Mouse (Mus musculus) liver, embryonic 14.5 days (tissue): Measurements from ENCODE around the gene Prr12. TPM values are rescaled to one million over a fixed set of nuclear protein-coding genes. Genes with fewer than 3 reads are reported as not detected.

Source experiments
- ATAC-seq: fragments of 200-750 bp; cut with Nextera tagmentation; 2 replicates; pipeline ENCODE4 v1.8.0; 2017; ENCODE audit warnings: moderate number of reproducible peaks, mild to moderate bottlenecking, moderate library complexity; ENCODE audit not compliant: insufficient read depth
- DNase-seq, 3 experiments: peaks; one replicate each; pipeline ENCODE4 v3.0.0-alpha.2; 2012 to 2013; ENCODE audit warnings: low read depth in 3 of 3, low spot score in 3 of 3
- H3K27ac ChIP-seq: fragments of 300-500 bp; sonication (generic); 2 replicates; pipeline ENCODE4 v1.5.1; 2014; ENCODE audit warnings: moderate library complexity, mild to moderate bottlenecking, control low read depth, inconsistent platforms
- H3K27me3 ChIP-seq: fragments of 300-500 bp; sonication (generic); 2 replicates; pipeline ENCODE4 v1.6.1; 2014; ENCODE audit warnings: mild to moderate bottlenecking, low read length, moderate library complexity; ENCODE audit not compliant: control insufficient read depth, insufficient read depth
- H3K36me3 ChIP-seq: fragments of 300-500 bp; sonication (generic); replicated peaks from 2 replicates; pipeline ENCODE4 v1.6.1; 2014; ENCODE audit warnings: low read depth; ENCODE audit not compliant: control insufficient read depth, insufficient read depth
- H3K4me1 ChIP-seq, 2 experiments: fragments of 200-500 bp in 1 of 2; fragments of 300-500 bp in 1 of 2; sonication (generic) in 1 of 2; replicated peaks; 2 replicates each; pipeline ENCODE4 v1.6.1; 2012 to 2014; ENCODE audit warnings: antibody characterized with exemption in 1 of 2, inconsistent platforms in 1 of 2, low read length in 1 of 2; ENCODE audit not compliant: control insufficient read depth in 2 of 2, insufficient read depth in 2 of 2
- H3K4me2 ChIP-seq: fragments of 300-500 bp; sonication (generic); 2 replicates; pipeline ENCODE4 v1.6.1; 2014; ENCODE audit warnings: low read depth, mild to moderate bottlenecking, control low read depth, moderate library complexity
- H3K4me3 ChIP-seq, 2 experiments: fragments of 200-500 bp in 1 of 2; fragments of 300-500 bp in 1 of 2; sonication (generic) in 1 of 2; 2 replicates each; pipeline ENCODE4 v1.5.1; 2012 to 2014; ENCODE audit warnings: low read depth in 2 of 2, low read length in 2 of 2, mild to moderate bottlenecking in 2 of 2, control low read depth in 1 of 2, inconsistent platforms in 1 of 2, moderate library complexity in 1 of 2; ENCODE audit not compliant: insufficient read depth in 1 of 2
- H3K9ac ChIP-seq: fragments of 300-500 bp; sonication (generic); replicated peaks from 2 replicates; pipeline ENCODE4 v1.6.1; 2014; ENCODE audit warnings: mild to moderate bottlenecking, control low read depth, moderate library complexity
- H3K9me3 ChIP-seq: fragments of 300-500 bp; sonication (generic); 2 replicates; pipeline ENCODE4 v1.6.1; 2016; ENCODE audit warnings: low read length, mixed read lengths; ENCODE audit not compliant: control insufficient read depth
- CTCF ChIP-seq: IDR thresholded peaks from 2 replicates; pipeline ENCODE4 v1.5.1; 2016; ENCODE audit warnings: antibody characterized with exemption, low read depth, control low read depth
- EP300 ChIP-seq: IDR thresholded peaks from 2 replicates; pipeline ENCODE4 v1.6.1; 2016; ENCODE audit warnings: antibody characterized with exemption, low read depth
- WGBS: fragments of 180-500 bp; shearing (Covaris S2); extraction: QIAGEN DNeasy Blood & Tissue Kit; methylation state at CpG from one replicate; pipeline ENCODE4 v1.1.7; 2014; ENCODE audit not compliant: insufficient replicate concordance; 5-methylcytosine and 5-hydroxymethylcytosine counted together
- polyA plus RNA-seq, 2 experiments: library from polyadenylated mRNA; depleted of rRNA in 1 of 2; stranded (reverse) in 1 of 2; unstranded in 1 of 2; fragments of >200 nt; fragmentation: Nextera tagmentation in 1 of 2; extraction: Ambion mirVana in 1 of 2; gene quantifications; 2 replicates each; pipeline versions ENCODE4 v1.2.1 to v1.2.3; 2012 to 2014

Prr12 gene
- polyA plus RNA-seq, 2 experiments = 1.9 to 2.6 TPM

GRCm38 (mm10) chr7:45020225-45020624 lies 32.5 kb downstream of the Prr12 start:
- no peak for DNase-seq
- WGBS = 64% methylated on average over 9 of the region's 9 CpGs
- Histone ChIP-seq H3K36me3 (no peaks in the 10 kb centered on the region), H3K4me1 (peaks cover 5 to 17% of the 10 kb centered on the region in 2 experiments), H3K4me3 (no peak overlapping the region), H3K27ac (no peak overlapping the region), H3K9ac (no peak overlapping the region), H3K4me2 (no peak overlapping the region), H3K9me3 (no peaks in the 10 kb centered on the region), H3K27me3 (peaks cover 13% of the 10 kb centered on the region; the same call in 1 of the 2 replicates)
- no peak for ATAC-seq
- TF ChIP-seq EP300 (no peak), CTCF (no peak)

DNA sequence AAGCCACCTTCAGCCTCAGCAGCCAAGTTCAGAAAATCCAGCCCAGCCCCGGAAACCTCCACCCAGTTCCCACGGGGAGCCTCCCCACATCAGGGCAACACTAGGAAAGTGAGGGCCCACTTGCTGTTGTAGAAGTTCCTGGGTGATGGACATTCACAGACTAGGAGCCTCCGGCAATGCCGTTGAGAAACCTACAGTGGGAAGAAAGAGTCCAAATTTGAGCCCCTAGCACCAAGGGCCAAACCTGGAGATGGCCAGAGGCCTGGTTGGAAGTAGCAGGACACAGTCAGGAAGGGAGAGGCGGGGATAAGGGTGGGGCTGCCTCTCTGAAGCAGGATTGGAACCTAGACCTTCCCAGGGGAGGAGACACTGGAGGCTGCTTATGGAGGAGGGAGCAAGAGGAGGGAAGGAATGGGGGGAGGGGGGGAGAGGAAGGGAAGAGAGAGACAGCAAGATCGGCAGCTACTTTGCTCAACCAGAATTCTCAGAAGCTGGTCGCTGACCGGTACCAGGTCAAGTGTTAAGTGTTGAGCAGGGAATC lies 33.6 kb downstream of the Prr12 start:
- no peaks in the 10 kb centered on the region for H3K9me3 ChIP-seq
- peak overlapping the region; percentile 89 for H3K4me2 ChIP-seq
- no peak overlapping the region for H3K27ac ChIP-seq
- ATAC-seq = no peak
- whole genome bisulfite sequencing = 27% methylated on average over 8 of the region's 8 CpGs
- H3K9ac ChIP-seq = no peak overlapping the region; the same call in 1 of the 2 replicates
- TF ChIP-seq EP300 = no peak
- H3K4me3 ChIP-seq = no peak overlapping the region; a peak in 1 of 4 replicates
- peaks cover 12 to 25% of the 10 kb centered on the region in 2 experiments for H3K4me1 ChIP-seq
- H3K36me3 ChIP-seq = no peaks in the 10 kb centered on the region
- DNase-seq = no peak
- peaks cover 13% of the 10 kb centered on the region; the same call in 1 of the 2 replicates for H3K27me3 ChIP-seq

DNA sequence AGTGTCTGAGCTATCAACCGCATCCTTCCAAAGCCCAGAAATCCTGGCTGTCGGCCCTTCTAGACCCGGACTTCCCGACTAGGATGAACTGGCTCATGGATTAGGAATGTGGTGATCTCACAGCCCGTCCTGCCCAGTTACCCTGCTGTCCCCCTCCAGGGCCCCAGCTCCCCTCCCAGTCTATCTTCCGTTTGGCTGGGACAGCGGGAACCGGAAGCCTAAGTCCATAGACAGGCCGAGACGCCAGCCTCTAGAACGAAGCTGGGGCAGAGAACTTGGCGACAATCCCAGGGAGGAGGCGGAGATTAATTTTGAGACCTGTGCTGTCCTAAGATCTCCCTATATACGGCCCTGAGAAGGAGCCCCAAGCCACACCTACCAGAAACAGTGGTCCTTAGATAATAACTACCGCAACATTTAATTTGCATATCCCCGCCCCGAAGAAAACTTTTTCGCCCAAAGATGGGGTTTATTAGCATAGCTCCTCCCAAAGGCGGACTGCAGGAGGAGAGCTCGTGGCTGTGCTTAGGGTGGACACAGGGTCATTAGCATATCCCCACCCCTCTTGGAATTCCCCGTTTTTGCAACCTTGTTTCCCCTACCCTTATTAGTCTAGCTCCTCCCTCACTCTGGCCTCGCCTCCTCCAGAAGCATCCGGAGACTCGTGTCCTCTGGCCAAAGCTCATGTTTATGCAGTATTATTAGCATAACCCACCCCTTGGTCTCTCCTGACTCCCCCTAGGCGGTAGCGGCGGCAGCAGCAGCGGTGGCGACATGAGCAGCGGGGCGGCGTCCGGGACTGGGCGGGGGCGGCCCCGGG lies 35.2 kb downstream of the Prr12 start, which contains the start of gene Rras:
Gene Rras, plus strand, starts transcription at position 720 of the 820 bp plus-strand sequence.
- peak within 1 kb of the TSS; percentile 82 for H3K9ac ChIP-seq
- H3K27me3 ChIP-seq = peaks cover 13% of the 10 kb centered on the region; the same call in 1 of the 2 replicates
- H3K4me2 ChIP-seq = peak within 1 kb of the TSS; percentile 89
- DNase-seq = peak; percentile 96 to 100 (median 98)
- peak within 1 kb of the TSS; percentile 78 to 96 for H3K4me3 ChIP-seq
- ATAC-seq = peak; percentile 84
- H3K9me3 ChIP-seq = no peaks in the 10 kb centered on the region
- peak within 1 kb of the TSS; percentile 86 for H3K27ac ChIP-seq
- peaks cover 9% of the 10 kb centered on the region for H3K36me3 ChIP-seq
- under 1% methylated on average over 36 of the region's 36 CpGs for WGBS
- TF ChIP-seq CTCF = peak; percentile 27; the same call in 1 of the 2 replicates
- peak; percentile 37; the same call in 1 of the 2 replicates for TF ChIP-seq EP300
- peaks cover 18 to 32% of the 10 kb centered on the region in 2 experiments for H3K4me1 ChIP-seq

DNA sequence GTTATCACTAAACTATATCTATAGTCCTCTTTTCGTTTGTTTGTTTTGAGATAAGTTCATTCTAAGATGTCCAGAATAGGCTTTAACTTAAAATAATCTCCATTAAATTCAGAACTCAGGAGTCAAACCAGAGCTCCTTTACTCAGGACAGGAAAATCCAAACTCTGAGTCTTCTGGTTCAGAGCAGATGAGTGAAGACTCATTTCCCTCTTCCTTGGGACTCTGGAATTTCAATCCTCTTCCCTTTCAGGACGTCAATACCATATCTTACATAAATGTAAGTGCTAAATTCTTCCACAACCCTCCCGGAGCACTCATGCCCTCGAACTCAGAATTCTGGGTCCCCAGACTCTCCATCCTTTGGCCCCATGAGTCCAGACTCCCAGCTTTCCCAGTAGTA lies 35.9 kb downstream of the Prr12 start:
- Histone ChIP-seq H3K9ac (peak overlapping the region; percentile 82), H3K4me1 (peaks cover 18 to 32% of the 10 kb centered on the region in 2 experiments), H3K4me2 (peak overlapping the region; percentile 89), H3K9me3 (no peaks in the 10 kb centered on the region), H3K36me3 (peaks cover 16% of the 10 kb centered on the region), H3K27ac (peak overlapping the region; percentile 86), H3K4me3 (peak overlapping the region; percentile 78 to 96), H3K27me3 (peaks cover 13% of the 10 kb centered on the region; the same call in 1 of the 2 replicates)
- WGBS = under 1% methylated on average over 4 of the region's 4 CpGs
- no peak for ATAC-seq
- TF ChIP-seq EP300 = no peak
- no peak for TF ChIP-seq CTCF
- peak in 1 of 3 experiments; percentile 31 for DNase-seq
